Mouse (Mus musculus): Measurements from ENCODE around the gene Nipbl. TPM values are rescaled to one million over a fixed set of nuclear protein-coding genes. Genes with fewer than 3 reads are reported as not detected.

The Nipbl gene
- polyA plus RNA-seq, 1 experiment, result 2.9 TPM

DNA sequence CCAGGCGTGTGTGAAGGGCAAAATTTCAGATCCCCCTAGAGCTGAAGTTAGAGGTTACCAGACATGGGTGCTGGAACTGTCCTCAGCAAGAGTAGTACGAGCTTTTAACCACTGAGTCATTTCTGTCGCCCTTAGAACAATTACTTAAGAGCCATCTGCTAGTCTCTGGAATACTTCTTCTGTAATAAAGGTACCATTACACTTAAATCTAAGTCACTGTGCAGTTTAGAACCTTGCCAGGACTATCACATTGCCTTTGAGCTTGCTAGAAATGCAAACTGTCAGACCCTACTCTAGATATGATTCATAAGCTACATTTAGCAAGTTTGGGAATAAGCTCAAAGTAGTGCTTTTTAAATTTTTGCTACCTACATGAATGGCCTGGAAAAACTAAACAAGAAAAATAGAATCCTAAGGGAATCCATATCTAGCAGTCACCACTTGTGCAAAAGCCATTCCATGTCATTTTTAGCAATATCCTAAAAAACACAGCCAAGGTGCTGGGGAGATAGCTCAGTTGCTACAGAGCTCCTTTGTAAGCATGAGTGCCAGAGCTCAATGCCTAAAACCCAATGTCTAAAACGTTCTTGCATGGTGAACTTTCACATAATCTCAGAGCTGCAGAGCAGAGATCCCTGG lies 27.6 kb downstream of the Nipbl start:
- no peak overlapping the region for H3K4me3 ChIP-seq (ENCODE audit: low read depth, low read length)
- no peak overlapping the region for H3K27ac ChIP-seq (ENCODE audit: insufficient read depth, low read depth, low read length)
- TF ChIP-seq CTCF (IDR thresholded peaks at IDR 0.05; ENCODE audit: extremely low read depth, insufficient read length, insufficient replicate concordance, low read depth, low read length) (no peak), POLR2A (IDR thresholded peaks at IDR 0.05; ENCODE audit: low read depth, low read length) (no peak)
- H3K36me3 ChIP-seq (ENCODE audit: control insufficient read depth, insufficient read depth, low read length), result 0 out of 2 replicates have a peak, but pooled peaks cover 2% of the 10 kb centered on the region
- WGBS, result 36% methylated on average over 4 of the region's 4 CpGs
- no peaks in the 10 kb centered on the region for H3K27me3 ChIP-seq (ENCODE audit: control insufficient read depth, insufficient read depth, low read length)
- no peaks in the 10 kb centered on the region for H3K4me1 ChIP-seq (ENCODE audit: control insufficient read depth, insufficient read depth, insufficient read length, low read length)

GRCm38 (mm10) chr15:8413356-8413755 lies 30.9 kb downstream of the Nipbl start:
- Histone ChIP-seq H3K36me3 (ENCODE audit: control insufficient read depth, insufficient read depth, low read length) (0 out of 2 replicates have a peak, but pooled peaks cover 2% of the 10 kb centered on the region), H3K4me1 (ENCODE audit: control insufficient read depth, insufficient read depth, insufficient read length, low read length) (no peaks in the 10 kb centered on the region), H3K27me3 (ENCODE audit: control insufficient read depth, insufficient read depth, low read length) (no peaks in the 10 kb centered on the region), H3K27ac (ENCODE audit: insufficient read depth, low read depth, low read length) (no peak overlapping the region), H3K4me3 (ENCODE audit: low read depth, low read length) (no peak overlapping the region)
- no peak for TF ChIP-seq POLR2A (IDR thresholded peaks at IDR 0.05; ENCODE audit: low read depth, low read length)
- no peak for TF ChIP-seq CTCF (IDR thresholded peaks at IDR 0.05; ENCODE audit: extremely low read depth, insufficient read length, insufficient replicate concordance, low read depth, low read length)
- 60% methylated on average over 3 of the region's 3 CpGs for WGBS

DNA sequence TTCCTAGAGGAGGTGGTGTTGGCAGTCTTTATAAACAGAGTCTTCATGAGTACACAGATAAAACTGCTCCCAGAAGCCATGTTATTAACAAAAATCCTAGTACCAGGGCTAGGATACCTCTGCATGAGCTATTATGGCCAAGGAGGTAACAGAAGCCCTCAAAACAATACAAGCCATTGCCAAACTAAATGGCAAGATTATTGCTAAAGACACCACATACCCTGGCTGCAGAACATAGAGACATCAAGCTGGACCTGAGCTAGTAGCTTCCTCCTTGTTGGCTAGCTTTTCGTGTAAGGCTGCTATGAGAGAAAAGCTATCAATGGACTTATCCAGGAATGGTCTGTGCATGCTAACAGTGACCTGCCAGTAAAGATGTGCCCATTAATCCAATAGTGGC lies 32.4 kb downstream of the Nipbl start:
- Histone ChIP-seq H3K4me1 (ENCODE audit: control insufficient read depth, insufficient read depth, insufficient read length, low read length) (no peaks in the 10 kb centered on the region), H3K27ac (ENCODE audit: insufficient read depth, low read depth, low read length) (no peak overlapping the region), H3K36me3 (ENCODE audit: control insufficient read depth, insufficient read depth, low read length) (no peaks in the 10 kb centered on the region), H3K27me3 (ENCODE audit: control insufficient read depth, insufficient read depth, low read length) (no peaks in the 10 kb centered on the region), H3K4me3 (ENCODE audit: low read depth, low read length) (no peak overlapping the region)
- 61% methylated on average over 1 of the region's 1 CpGs for WGBS
- TF ChIP-seq POLR2A (IDR thresholded peaks at IDR 0.05; ENCODE audit: low read depth, low read length) (no peak), CTCF (IDR thresholded peaks at IDR 0.05; ENCODE audit: extremely low read depth, insufficient read length, insufficient replicate concordance, low read depth, low read length) (no peak)

DNA sequence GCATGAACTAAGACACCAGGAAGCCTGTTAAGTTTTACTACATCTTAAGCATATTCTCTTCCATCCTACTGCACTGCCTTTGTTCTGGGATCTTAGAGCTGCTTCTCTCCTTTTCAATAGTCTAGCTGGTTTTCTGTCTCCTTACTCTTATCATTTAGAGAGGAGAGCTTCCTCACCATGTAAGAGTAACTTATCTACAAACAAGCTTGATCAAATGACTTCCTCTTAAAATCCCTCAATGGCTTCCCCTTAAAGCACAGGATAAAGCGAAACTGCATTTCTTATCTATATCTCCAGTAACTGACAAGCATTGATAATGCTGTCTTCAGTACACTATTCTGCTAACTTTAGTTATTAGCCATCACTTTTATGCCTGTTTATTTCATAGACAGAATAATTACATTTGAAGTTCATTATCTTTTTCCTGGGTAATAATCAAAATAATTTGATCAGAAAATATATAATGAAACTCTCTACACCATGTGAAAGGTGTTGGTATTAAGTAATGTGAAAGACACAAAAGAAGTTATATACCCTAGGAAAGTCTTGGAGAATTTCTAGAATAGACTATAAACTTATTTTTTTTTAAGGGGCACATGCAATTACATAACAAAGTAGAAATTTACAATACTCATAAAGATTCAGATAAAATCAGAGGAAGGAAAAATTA lies 33.0 kb downstream of the Nipbl start:
- WGBS, result 24% methylated on average over 1 of the region's 1 CpGs
- TF ChIP-seq POLR2A (IDR thresholded peaks at IDR 0.05; ENCODE audit: low read depth, low read length) (no peak), CTCF (IDR thresholded peaks at IDR 0.05; ENCODE audit: extremely low read depth, insufficient read length, insufficient replicate concordance, low read depth, low read length) (no peak)
- no peak overlapping the region for H3K4me3 ChIP-seq (ENCODE audit: low read depth, low read length)
- no peaks in the 10 kb centered on the region for H3K4me1 ChIP-seq (ENCODE audit: control insufficient read depth, insufficient read depth, insufficient read length, low read length)
- no peaks in the 10 kb centered on the region for H3K27me3 ChIP-seq (ENCODE audit: control insufficient read depth, insufficient read depth, low read length)
- no peak overlapping the region for H3K27ac ChIP-seq (ENCODE audit: insufficient read depth, low read depth, low read length)
- H3K36me3 ChIP-seq (ENCODE audit: control insufficient read depth, insufficient read depth, low read length), result no peaks in the 10 kb centered on the region

GRCm38 (mm10) chr15:8407082-8407481 lies 37.2 kb downstream of the Nipbl start:
- Histone ChIP-seq H3K4me1 (ENCODE audit: control insufficient read depth, insufficient read depth, insufficient read length, low read length) (no peaks in the 10 kb centered on the region), H3K4me3 (ENCODE audit: low read depth, low read length) (no peak overlapping the region), H3K36me3 (ENCODE audit: control insufficient read depth, insufficient read depth, low read length) (no peaks in the 10 kb centered on the region), H3K27ac (ENCODE audit: insufficient read depth, low read depth, low read length) (no peak overlapping the region), H3K27me3 (ENCODE audit: control insufficient read depth, insufficient read depth, low read length) (no peaks in the 10 kb centered on the region)
- TF ChIP-seq CTCF (IDR thresholded peaks at IDR 0.05; ENCODE audit: extremely low read depth, insufficient read length, insufficient replicate concordance, low read depth, low read length) (no peak), POLR2A (IDR thresholded peaks at IDR 0.05; ENCODE audit: low read depth, low read length) (no peak)
- 54% methylated on average over 2 of the region's 2 CpGs for WGBS

GRCm38 (mm10) chr15:8406219-8406618 lies 38.0 kb downstream of the Nipbl start:
- H3K4me1 ChIP-seq (ENCODE audit: control insufficient read depth, insufficient read depth, insufficient read length, low read length), result peaks cover 3% of the 10 kb centered on the region; the same call in 1 of the 2 replicates
- no peaks in the 10 kb centered on the region for H3K27me3 ChIP-seq (ENCODE audit: control insufficient read depth, insufficient read depth, low read length)
- 92% methylated on average over 2 of the region's 2 CpGs for WGBS
- H3K36me3 ChIP-seq (ENCODE audit: control insufficient read depth, insufficient read depth, low read length), result no peaks in the 10 kb centered on the region
- H3K27ac ChIP-seq (ENCODE audit: insufficient read depth, low read depth, low read length), result no peak overlapping the region
- H3K4me3 ChIP-seq (ENCODE audit: low read depth, low read length), result no peak overlapping the region
- TF ChIP-seq CTCF (IDR thresholded peaks at IDR 0.05; ENCODE audit: extremely low read depth, insufficient read length, insufficient replicate concordance, low read depth, low read length), result no peak
- no peak for TF ChIP-seq POLR2A (IDR thresholded peaks at IDR 0.05; ENCODE audit: low read depth, low read length)

DNA sequence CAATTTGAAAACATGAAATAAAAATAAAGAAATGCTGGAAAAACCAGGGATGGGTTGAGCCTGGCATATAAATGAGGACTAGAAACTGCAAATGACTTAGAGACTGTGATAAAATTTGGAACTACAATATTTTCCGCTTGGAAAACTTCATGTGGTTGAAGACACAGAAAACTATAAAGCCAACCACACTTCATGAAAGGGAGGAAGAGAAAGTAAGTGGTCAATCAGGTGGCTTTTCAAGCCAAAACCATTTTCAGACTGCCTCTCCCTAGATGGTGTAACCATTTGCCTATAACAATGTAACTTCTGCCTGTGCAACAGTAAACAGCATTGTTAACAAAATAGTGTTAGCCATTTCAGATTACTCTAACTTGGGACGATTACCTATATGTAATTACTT lies 41.7 kb downstream of the Nipbl start:
- Histone ChIP-seq H3K4me3 (ENCODE audit: low read depth, low read length) (no peak overlapping the region), H3K36me3 (ENCODE audit: control insufficient read depth, insufficient read depth, low read length) (no peaks in the 10 kb centered on the region), H3K27ac (ENCODE audit: insufficient read depth, low read depth, low read length) (no peak overlapping the region), H3K27me3 (ENCODE audit: control insufficient read depth, insufficient read depth, low read length) (no peaks in the 10 kb centered on the region), H3K4me1 (ENCODE audit: control insufficient read depth, insufficient read depth, insufficient read length, low read length) (peaks cover 3% of the 10 kb centered on the region; the same call in 1 of the 2 replicates)
- TF ChIP-seq CTCF (IDR thresholded peaks at IDR 0.05; ENCODE audit: extremely low read depth, insufficient read length, insufficient replicate concordance, low read depth, low read length) (no peak), POLR2A (IDR thresholded peaks at IDR 0.05; ENCODE audit: low read depth, low read length) (no peak)
- WGBS, result 73% methylated on average over 2 of the region's 2 CpGs

All from small intestine, adult 2 months (tissue).